Mouse (Mus musculus) testis, adult 2 months (tissue): Measurements from ENCODE around the gene Tmem252.

ENCODE experiments used
- CTCF ChIP-seq: fragments of 200-500 bp; IDR thresholded peaks from 2 replicates; pipeline ENCODE4 v1.5.1; 2012; ENCODE audit warnings: low read depth, mild to moderate bottlenecking, inconsistent platforms, low read length, moderate library complexity; ENCODE audit not compliant: control insufficient read depth, insufficient read depth, insufficient replicate concordance
- POLR2A ChIP-seq: fragments of 200-500 bp; IDR thresholded peaks from 2 replicates; pipeline ENCODE4 v1.6.1; 2012; ENCODE audit warnings: low read depth, mild to moderate bottlenecking, inconsistent platforms, low read length, moderate library complexity; ENCODE audit not compliant: control insufficient read depth

- TF ChIP-seq CTCF = no peak
- no peak for TF ChIP-seq POLR2A
These were observed 9.4 kb downstream of the Tmem252 start for GRCm38 (mm10) chr19:24683016-24683720.
